Mouse (Mus musculus) forebrain, embryonic 13.5 days (tissue): Measurements from ENCODE around the gene Ttyh2. TPM values are rescaled to one million over a fixed set of nuclear protein-coding genes. Genes with fewer than 3 reads are reported as not detected.
A peak's percentile ranks its signal among the peaks of the same experiment; 100 is the strongest.

Experiments
- ATAC-seq: fragments of 200-750 bp; cut with Nextera tagmentation; 2 replicates; pipeline ENCODE4 v1.8.0; 2017
- H3K27ac ChIP-seq: fragments of 300-500 bp; sonication (generic); 2 replicates; pipeline ENCODE4 v1.5.1; 2015; ENCODE audit warnings: inconsistent platforms, mild to moderate bottlenecking, moderate library complexity
- H3K27me3 ChIP-seq: fragments of 300-500 bp; sonication (generic); 2 replicates; pipeline ENCODE4 v1.6.1; 2015; ENCODE audit warnings: mild to moderate bottlenecking, inconsistent platforms
- H3K36me3 ChIP-seq: fragments of 300-500 bp; sonication (generic); 2 replicates; pipeline ENCODE4 v1.6.1; 2015; ENCODE audit warnings: mild to moderate bottlenecking, inconsistent platforms; ENCODE audit not compliant: poor library complexity, severe bottlenecking
- H3K4me1 ChIP-seq: fragments of 300-500 bp; sonication (generic); 2 replicates; pipeline ENCODE4 v1.6.1; 2015; ENCODE audit warnings: inconsistent platforms
- H3K4me2 ChIP-seq: fragments of 300-500 bp; sonication (generic); 2 replicates; pipeline ENCODE4 v1.6.1; 2015; ENCODE audit warnings: inconsistent platforms, mild to moderate bottlenecking, moderate library complexity
- H3K4me3 ChIP-seq: fragments of 300-500 bp; sonication (generic); 2 replicates; pipeline ENCODE4 v1.5.1; 2015; ENCODE audit warnings: mild to moderate bottlenecking, inconsistent platforms
- H3K9ac ChIP-seq: fragments of 300-500 bp; sonication (generic); 2 replicates; pipeline ENCODE4 v1.6.1; 2015; ENCODE audit warnings: mild to moderate bottlenecking, inconsistent platforms
- H3K9me3 ChIP-seq: fragments of 300-500 bp; sonication (generic); replicated peaks from 2 replicates; pipeline ENCODE4 v1.6.1; 2016; ENCODE audit warnings: inconsistent platforms
- WGBS: fragments of 180-500 bp; shearing (Covaris S2); methylation state at CpG from one replicate; pipeline ENCODE4 v1.1.7; 2015; 5-methylcytosine and 5-hydroxymethylcytosine counted together
- polyA plus RNA-seq: library from polyadenylated mRNA; unstranded; fragments of >200 nt; fragmentation: Nextera tagmentation; extraction: Ambion mirVana; gene quantifications from 2 replicates; pipeline ENCODE4 v1.2.1, GENCODE M21; 2015

The Ttyh2 gene
- polyA plus RNA-seq, 1 experiment from 2014 or later: 21.6 TPM

DNA sequence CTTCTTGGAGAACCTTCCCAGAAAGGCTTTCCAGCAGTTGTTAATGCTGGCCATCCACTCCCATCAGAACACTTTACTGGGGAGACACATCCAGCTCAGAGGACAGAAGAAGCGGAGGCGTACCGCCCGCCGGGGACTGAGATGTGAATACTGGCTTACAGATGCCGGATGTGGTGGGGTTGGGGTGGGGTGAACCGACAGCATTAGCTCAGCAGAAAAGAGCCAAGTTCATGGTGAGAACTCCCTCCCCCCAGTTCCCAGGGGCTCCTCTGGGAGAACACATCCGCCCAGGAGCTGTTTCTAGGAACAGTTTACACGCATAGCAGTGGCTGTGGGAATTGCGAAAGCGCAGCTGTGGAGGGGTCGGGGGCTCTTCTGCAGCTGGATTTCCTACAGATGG, 24.3 kb downstream of the Ttyh2 start:
- 89% methylated on average over 12 of the region's 12 CpGs for WGBS
- Histone ChIP-seq H3K4me3 (no peak overlapping the region), H3K4me1 (peaks cover 31% of the 10 kb centered on the region), H3K36me3 (peaks cover 36% of the 10 kb centered on the region; the same call in 1 of the 2 replicates), H3K27me3 (no peaks in the 10 kb centered on the region), H3K9ac (no peak overlapping the region), H3K9me3 (no peaks in the 10 kb centered on the region), H3K27ac (no peak overlapping the region), H3K4me2 (no peak overlapping the region)
- no peak for ATAC-seq

- H3K9me3 ChIP-seq: no peaks in the 10 kb centered on the region
- H3K4me2 ChIP-seq: no peak overlapping the region
- peaks cover 42% of the 10 kb centered on the region for H3K4me1 ChIP-seq
- H3K36me3 ChIP-seq: peaks cover 24% of the 10 kb centered on the region
- 79% methylated on average over 15 of the region's 15 CpGs for WGBS
- no peak overlapping the region; the same call in 1 of the 2 replicates for H3K9ac ChIP-seq
- H3K27ac ChIP-seq: no peak overlapping the region; the same call in 1 of the 2 replicates
- H3K4me3 ChIP-seq: no peak overlapping the region
- H3K27me3 ChIP-seq: no peaks in the 10 kb centered on the region
- ATAC-seq: no peak
Measured at GRCm38 (mm10) chr11:114702311-114702995, 27.2 kb downstream of the Ttyh2 start.

- H3K4me2 ChIP-seq: no peak overlapping the region
- peaks cover 42% of the 10 kb centered on the region for H3K4me1 ChIP-seq
- peaks cover 24% of the 10 kb centered on the region for H3K36me3 ChIP-seq
- no peak overlapping the region for H3K9ac ChIP-seq
- no peaks in the 10 kb centered on the region for H3K9me3 ChIP-seq
- peak overlapping the region; percentile 83 for H3K27ac ChIP-seq
- no peak overlapping the region for H3K4me3 ChIP-seq
- ATAC-seq: no peak
- H3K27me3 ChIP-seq: no peaks in the 10 kb centered on the region
- WGBS: 83% methylated on average over 6 of the region's 6 CpGs
Measured at GRCm38 (mm10) chr11:114702996-114703361, 27.7 kb downstream of the Ttyh2 start.

DNA sequence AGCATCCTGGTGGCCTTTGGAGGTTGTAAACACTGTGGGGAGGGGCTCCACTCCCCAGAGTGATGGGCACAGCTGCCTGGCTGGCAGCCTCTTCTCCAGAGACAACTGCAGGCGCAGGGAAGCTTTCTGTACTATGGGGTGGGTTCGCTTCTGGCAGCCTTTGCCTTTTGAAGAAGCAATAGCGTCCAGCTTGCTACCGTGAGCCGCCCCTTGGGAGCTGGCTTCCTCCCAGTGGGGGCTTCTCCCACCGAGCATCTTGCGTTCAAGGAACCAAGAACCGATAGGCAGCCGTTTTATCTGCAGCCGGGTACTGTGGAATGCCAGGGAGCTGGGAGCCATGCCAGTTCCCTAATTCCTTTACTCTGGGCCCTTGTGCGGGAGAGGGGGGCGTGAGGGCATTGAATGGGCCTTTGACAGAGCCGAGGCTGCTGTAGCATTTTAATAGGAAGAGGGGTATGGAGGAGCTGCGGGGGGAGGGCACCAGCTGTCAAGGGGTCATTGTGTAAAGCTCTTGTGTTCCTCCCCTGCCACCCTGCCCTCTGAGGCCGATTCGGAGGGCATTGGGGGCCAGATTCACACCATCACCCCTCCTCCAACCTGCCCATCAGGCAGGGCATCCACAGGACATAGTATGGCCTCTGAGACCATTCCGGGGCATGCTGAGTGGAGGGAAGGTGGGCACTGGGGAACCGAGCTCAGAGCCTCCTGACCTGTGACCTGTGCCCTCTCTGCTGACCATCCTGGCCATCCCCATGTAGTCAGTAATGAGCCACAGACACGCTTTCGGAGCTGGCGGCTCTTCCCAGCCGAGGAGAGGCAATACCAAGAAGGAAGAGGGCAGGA, 29.1 kb downstream of the Ttyh2 start:
- ATAC-seq: peak; percentile 93
- 27% methylated on average over 22 of the region's 22 CpGs for WGBS

GRCm38 (mm10) chr11:114706358-114706757, 31.1 kb downstream of the Ttyh2 start:
- Histone ChIP-seq H3K4me2 (no peak overlapping the region), H3K4me1 (peaks cover 42% of the 10 kb centered on the region), H3K4me3 (no peak overlapping the region), H3K27me3 (no peaks in the 10 kb centered on the region), H3K36me3 (peaks cover 37% of the 10 kb centered on the region), H3K27ac (no peak overlapping the region), H3K9ac (no peak overlapping the region), H3K9me3 (no peaks in the 10 kb centered on the region)
- 86% methylated on average over 5 of the region's 5 CpGs for WGBS
- no peak for ATAC-seq

More for the DNA sequence above, 29.1 kb downstream of the Ttyh2 start:
- H3K4me2 ChIP-seq: peak overlapping the region; percentile 42
- peak overlapping the region; percentile 83 for H3K27ac ChIP-seq
- H3K9me3 ChIP-seq: no peaks in the 10 kb centered on the region
- no peaks in the 10 kb centered on the region for H3K27me3 ChIP-seq
- H3K4me1 ChIP-seq: peaks cover 42% of the 10 kb centered on the region
- H3K36me3 ChIP-seq: peaks cover 26% of the 10 kb centered on the region
- H3K9ac ChIP-seq: peak overlapping the region; percentile 17; the same call in 1 of the 2 replicates
- 0 out of 2 replicates have a peak overlapping the region, but pooled peaks have one; percentile 1 for H3K4me3 ChIP-seq

- H3K36me3 ChIP-seq: peaks cover 45% of the 10 kb centered on the region
- H3K9me3 ChIP-seq: no peaks in the 10 kb centered on the region
- no peak overlapping the region for H3K27ac ChIP-seq
- no peak overlapping the region for H3K9ac ChIP-seq
- no peak for ATAC-seq
- no peak overlapping the region for H3K4me3 ChIP-seq
- H3K4me2 ChIP-seq: no peak overlapping the region
- WGBS: 92% methylated on average over 3 of the region's 3 CpGs
- no peaks in the 10 kb centered on the region for H3K4me1 ChIP-seq
- H3K27me3 ChIP-seq: no peaks in the 10 kb centered on the region
Measured at GRCm38 (mm10) chr11:114711393-114711792, 36.2 kb downstream of the Ttyh2 start.

- no peak for ATAC-seq
- no peak overlapping the region for H3K9ac ChIP-seq
- no peaks in the 10 kb centered on the region for H3K27me3 ChIP-seq
- H3K36me3 ChIP-seq: peaks cover 45% of the 10 kb centered on the region
- WGBS: 91% methylated on average over 12 of the region's 12 CpGs
- H3K27ac ChIP-seq: no peak overlapping the region
- no peak overlapping the region for H3K4me3 ChIP-seq
- no peaks in the 10 kb centered on the region for H3K9me3 ChIP-seq
- no peaks in the 10 kb centered on the region for H3K4me1 ChIP-seq
- no peak overlapping the region for H3K4me2 ChIP-seq
Measured at GRCm38 (mm10) chr11:114711861-114712260, 36.6 kb downstream of the Ttyh2 start.

GRCm38 (mm10) chr11:114714526-114714925, 39.3 kb downstream of the Ttyh2 start:
- Histone ChIP-seq H3K9me3 (no peaks in the 10 kb centered on the region), H3K4me2 (no peak overlapping the region), H3K4me1 (no peaks in the 10 kb centered on the region), H3K4me3 (no peak overlapping the region), H3K27me3 (no peaks in the 10 kb centered on the region), H3K36me3 (peaks cover 23% of the 10 kb centered on the region), H3K9ac (no peak overlapping the region), H3K27ac (no peak overlapping the region)
- no peak for ATAC-seq
- WGBS: 95% methylated on average over 6 of the region's 6 CpGs

DNA sequence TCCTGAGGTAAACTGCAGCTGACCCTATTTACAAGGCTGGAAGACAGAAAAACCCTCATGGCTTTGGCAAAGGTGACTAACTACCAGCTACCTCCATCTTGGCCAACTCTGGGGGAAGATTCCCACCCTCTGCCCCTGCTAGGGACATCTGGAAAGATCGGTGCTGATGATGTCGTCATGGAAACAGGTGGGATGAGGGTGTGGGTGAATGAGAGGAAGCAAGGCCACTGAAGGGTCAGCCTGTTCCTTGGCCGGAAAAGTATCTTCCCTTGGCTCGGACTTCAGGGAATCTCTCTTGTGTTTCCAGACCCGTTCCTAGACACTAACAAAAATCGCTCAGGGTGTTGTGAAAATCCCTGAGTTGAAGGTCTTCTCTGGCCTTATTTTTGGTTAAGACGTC, 40.3 kb downstream of the Ttyh2 start:
- H3K4me1 ChIP-seq: no peaks in the 10 kb centered on the region
- H3K4me3 ChIP-seq: no peak overlapping the region
- no peak for ATAC-seq
- no peak overlapping the region for H3K27ac ChIP-seq
- peaks cover 15% of the 10 kb centered on the region for H3K36me3 ChIP-seq
- no peak overlapping the region for H3K4me2 ChIP-seq
- WGBS: 77% methylated on average over 7 of the region's 7 CpGs
- no peaks in the 10 kb centered on the region for H3K9me3 ChIP-seq
- no peaks in the 10 kb centered on the region for H3K27me3 ChIP-seq
- H3K9ac ChIP-seq: no peak overlapping the region

GRCm38 (mm10) chr11:114720535-114720934, 45.3 kb downstream of the Ttyh2 start:
- Histone ChIP-seq H3K4me1 (peaks cover 8% of the 10 kb centered on the region), H3K4me3 (no peak overlapping the region), H3K27ac (no peak overlapping the region), H3K36me3 (no peaks in the 10 kb centered on the region), H3K9me3 (no peaks in the 10 kb centered on the region; the same call in 1 of the 2 replicates), H3K9ac (no peak overlapping the region), H3K4me2 (no peak overlapping the region), H3K27me3 (no peaks in the 10 kb centered on the region)
- 92% methylated on average over 10 of the region's 10 CpGs for WGBS
- no peak for ATAC-seq

DNA sequence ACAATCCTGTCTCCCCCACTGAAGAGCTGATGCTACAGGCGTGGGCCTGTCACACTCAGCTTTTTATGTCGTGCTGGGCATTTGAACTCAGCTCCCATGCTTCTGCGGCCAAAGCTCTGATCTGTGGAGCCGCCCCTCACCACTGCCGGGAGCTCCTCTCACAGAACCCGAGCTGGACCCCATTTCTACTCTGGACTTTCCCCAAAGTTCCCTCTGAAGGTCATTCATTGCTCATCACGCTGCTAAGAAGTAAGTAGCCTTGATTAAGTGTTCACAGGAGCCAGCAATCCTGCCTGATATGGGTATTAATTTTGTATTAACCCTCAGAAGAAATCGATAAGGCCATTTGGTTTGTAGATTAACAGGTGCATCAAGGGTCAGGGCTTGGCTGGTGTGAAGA, 47.2 kb downstream of the Ttyh2 start:
- Histone ChIP-seq H3K36me3 (no peaks in the 10 kb centered on the region), H3K4me2 (no peak overlapping the region), H3K4me3 (no peak overlapping the region), H3K9ac (no peak overlapping the region), H3K27ac (no peak overlapping the region), H3K4me1 (peaks cover 15% of the 10 kb centered on the region), H3K9me3 (no peaks in the 10 kb centered on the region; the same call in 1 of the 2 replicates), H3K27me3 (no peaks in the 10 kb centered on the region)
- ATAC-seq: no peak
- 86% methylated on average over 8 of the region's 8 CpGs for WGBS

DNA sequence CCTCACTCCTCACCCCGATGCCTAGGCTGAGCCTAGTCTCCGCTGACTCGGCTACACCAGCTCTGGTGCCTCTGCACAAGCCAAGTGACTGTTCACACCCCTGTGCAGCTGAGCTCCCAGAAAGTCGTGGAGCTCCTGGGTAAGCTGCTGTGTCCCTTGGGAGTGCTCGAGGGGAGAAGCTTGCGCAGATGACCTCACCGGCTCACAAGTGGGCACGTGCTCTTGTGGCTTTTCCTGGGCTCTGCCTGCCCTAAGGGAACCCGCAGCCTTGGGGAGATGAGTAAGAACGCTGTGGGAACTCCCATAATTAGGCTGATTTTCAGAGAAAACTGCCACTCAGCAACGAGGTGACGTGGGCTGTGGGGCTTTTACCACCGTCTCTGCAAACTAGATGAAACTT, 47.8 kb downstream of the Ttyh2 start:
- peaks cover 20% of the 10 kb centered on the region for H3K4me1 ChIP-seq
- WGBS: 75% methylated on average over 13 of the region's 13 CpGs
- H3K9ac ChIP-seq: no peak overlapping the region
- no peaks in the 10 kb centered on the region for H3K36me3 ChIP-seq
- no peak overlapping the region for H3K4me3 ChIP-seq
- no peak overlapping the region for H3K4me2 ChIP-seq
- no peaks in the 10 kb centered on the region for H3K27me3 ChIP-seq
- H3K27ac ChIP-seq: no peak overlapping the region
- no peak for ATAC-seq
- H3K9me3 ChIP-seq: no peaks in the 10 kb centered on the region; the same call in 1 of the 2 replicates
